Mouse (Mus musculus) heart, adult 18-20 months (tissue): ENCODE data around the gene Rfx2. TPM values are rescaled to one million over a fixed set of nuclear protein-coding genes. Genes with fewer than 3 reads are reported as not detected.

ENCODE experiments used
- DNase-seq, 2 experiments: peaks; one replicate each; pipeline ENCODE4 v3.0.0; 2021 to 2022; ENCODE audit warnings: mixed read lengths in 1 of 2
- total RNA-seq, 2 experiments: library from RNA; stranded (reverse); gene quantifications; 2 replicates each; pipeline ENCODE4 v1.2.3; 2021

Gene Rfx2
- total RNA-seq, 2 experiments from 2014 or later, result 2.5 to 3.1 TPM

DNA sequence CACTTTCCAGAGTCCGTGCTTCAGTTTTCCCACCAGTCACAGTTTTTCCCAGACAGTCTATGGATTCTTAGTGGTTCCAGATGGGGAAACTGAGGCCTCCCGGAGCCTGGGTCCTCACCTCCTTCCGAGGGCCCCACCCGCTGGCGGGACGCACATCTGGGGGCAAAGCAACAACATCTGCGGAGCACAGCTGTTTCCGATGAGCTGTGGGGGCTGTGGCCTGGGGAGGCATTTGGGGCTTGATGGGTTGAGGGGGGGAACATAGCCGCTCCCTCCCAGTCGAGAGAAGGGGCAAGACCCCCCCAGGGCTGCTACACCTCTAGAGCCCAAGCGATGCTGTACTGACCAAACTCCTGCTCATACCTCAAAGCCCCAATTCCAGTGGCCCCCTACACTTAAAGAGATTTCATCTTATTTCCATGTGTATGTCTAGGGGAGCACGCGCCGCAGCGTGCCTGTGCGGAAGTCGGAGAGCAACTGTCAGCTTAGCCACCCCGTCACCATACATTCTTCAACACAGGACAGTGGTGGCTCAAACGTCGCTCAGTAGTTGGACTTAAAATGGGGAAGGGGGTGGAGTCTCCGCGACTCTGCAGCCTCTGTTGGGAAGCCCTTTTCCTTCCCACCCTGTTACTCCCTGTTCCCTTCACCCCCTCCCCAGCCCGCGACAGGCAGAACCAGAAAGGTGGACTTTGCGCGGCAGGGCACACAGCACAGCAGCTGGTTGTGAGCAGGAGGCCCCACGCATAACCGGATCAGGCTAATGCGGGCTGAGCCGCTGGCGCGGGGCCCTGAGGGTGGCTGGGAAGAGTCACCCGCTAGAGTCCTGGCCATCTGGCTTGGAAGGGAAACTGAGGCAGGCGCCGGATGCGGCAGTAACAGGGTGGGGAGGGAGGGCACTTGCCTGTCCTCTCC, 76.3 kb downstream of the Rfx2 start:
- no peak for DNase-seq

GRCm38 (mm10) chr17:56753452-56753851, 77.4 kb downstream of the Rfx2 start:
- DNase-seq, result no peak

- DNase-seq, result no peak
These were observed 79.3 kb downstream of the Rfx2 start for GRCm38 (mm10) chr17:56751404-56752072.

DNA sequence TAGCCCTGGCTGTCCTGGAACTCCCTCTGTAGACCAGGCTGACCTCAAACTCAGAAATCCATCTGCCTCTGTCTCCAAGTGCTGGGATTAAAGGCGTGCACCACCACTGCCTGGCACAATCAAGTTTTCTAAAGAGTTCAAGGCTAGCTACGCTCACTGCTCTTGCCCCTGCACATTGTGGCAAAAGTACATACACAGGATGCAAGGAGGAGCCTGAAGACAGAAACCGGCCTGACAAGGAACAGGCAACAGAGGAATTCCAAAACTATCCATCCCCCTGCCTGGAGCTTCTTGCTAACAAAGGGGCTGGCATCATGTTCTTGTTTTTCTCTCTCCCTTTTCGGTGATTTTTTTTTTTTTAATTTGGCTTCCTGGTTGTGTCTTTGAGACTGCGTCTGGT, 86.6 kb downstream of the Rfx2 start:
- DNase-seq, result no peak

DNA sequence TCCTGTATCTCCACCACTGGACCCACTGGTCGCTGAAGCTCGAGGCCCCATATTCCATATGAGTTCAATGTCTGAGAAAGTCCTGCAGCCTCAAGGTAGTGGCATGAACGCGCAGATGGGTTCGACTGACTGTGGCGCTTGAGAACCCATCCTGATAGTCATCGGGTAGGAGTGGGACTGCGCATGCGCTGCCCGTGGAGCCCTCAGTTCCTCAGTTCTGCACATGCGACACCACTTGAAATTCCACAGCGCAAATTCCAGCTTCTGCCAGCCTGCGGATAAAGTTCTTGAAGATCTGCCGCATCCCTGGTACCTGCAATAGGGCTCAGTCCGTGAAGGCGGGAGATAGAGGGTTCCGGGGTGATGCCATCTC, 90.0 kb downstream of the Rfx2 start:
- no peak for DNase-seq

DNA sequence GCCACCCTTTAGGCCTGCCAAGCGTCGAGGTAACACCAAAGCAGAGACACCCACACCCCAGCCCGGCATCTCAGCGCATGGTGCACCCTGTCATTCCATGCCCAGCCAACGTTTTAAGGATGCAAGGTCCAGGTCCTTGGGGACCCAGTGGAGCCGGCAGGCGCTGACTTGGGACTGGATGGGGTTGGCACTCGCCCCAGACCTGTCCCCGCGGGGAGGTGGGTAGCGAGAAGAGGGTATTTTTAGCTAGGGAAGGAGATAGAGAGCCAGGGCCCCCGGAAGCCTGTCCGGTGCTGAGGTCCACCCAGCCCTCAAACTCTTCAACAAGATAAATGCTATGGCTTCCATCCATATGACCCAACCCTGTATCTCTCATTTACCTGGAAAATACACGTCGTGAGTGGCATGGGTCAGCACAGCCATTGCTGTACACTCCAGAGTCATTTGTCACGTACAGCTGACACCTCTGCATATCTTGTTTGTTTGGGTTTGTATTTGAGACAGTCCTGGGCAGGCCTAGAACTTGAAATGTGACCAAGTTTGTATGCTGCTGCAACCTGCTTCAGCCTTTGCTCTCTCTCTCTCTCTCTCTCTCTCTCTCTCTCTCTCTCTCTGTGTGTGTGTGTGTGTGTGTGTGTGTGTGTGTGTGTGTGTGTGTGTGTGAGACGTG, 90.6 kb downstream of the Rfx2 start:
- DNase-seq, result peak in 1 of 2 experiments; percentile 45

DNA sequence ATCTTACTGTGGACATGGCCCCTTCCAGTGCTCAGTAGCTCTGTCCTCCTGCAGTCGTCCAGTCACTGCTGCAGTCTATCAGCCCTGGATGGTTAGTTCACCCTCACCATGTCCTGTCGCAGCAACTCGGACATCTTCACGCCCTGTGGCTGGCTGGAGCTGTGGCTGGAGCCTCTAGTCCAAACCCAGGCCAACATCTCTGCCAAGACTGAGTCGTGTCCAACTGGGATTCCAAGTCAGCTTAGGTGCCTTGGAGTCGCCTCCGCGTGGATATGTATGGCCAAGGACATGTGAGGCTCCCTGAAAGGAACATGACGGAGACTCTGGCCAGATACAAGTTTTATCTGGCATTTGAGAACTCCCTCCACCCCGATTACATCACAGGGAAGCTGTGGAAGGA, 92.6 kb downstream of the Rfx2 start:
- DNase-seq, result no peak

- no peak for DNase-seq
These were observed 94.3 kb downstream of the Rfx2 start for GRCm38 (mm10) chr17:56736534-56736933.

DNA sequence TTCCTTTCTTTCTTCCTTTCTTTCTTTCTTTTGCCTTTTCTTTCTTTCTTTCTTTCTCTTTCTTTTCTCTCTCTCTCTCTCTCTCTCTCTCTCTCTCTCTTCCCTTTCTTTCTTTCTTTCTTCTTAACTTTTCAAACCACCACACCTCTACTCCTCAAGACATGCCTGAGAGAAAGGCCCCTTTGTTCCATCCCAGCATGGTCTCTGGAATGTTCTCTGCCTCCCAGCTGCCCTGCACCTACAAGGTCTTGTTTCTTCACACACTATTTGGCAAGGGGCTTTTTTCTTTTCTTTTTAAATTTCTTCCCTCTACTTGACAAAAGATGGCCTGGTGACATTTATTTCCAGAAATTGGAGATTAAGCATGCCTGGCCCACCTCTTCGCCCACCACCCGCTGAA, 101.2 kb downstream of the Rfx2 start:
- no peak for DNase-seq

DNA sequence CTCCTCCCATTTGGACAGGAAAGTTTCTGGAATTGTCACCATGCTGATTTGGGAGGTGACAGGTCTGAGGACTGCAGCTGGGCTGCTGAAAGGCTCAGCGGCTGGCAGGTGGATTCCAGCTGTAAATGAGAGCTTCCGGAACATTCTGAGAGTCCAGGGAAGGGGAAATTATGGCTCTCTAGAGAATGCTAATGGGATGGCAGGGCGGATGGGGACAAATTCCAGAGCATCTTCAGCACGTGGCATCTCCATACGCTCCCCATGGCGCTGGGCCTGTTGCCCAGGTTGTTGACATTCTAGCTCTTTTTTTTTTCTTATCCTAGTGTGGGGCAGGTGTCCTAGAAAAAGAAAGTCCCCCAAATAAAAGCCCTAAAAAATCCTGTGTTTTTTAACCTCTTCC, 101.7 kb downstream of the Rfx2 start:
- peak in 1 of 2 experiments; percentile 9 for DNase-seq

DNA sequence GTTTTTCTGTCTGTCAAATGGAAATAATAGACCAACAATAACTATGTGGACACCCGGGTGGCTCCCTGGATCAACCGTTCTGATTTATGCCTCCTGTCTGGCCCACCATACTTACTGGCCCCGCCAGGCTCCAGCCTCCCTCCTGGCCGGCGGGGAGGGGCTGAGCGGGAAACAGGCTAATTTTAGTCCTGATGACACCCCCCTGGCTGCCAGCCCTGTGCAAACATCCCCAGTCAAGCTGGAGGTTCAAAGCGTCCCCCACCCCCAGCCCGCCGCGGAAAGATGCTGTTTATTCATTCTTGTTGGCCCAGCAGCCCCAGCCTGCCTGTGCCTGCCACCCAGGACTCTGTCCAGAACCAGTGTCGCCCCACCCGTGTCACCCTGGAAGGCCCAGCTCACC, 102.7 kb downstream of the Rfx2 start:
- peak in 1 of 2 experiments; percentile 27 for DNase-seq

DNA sequence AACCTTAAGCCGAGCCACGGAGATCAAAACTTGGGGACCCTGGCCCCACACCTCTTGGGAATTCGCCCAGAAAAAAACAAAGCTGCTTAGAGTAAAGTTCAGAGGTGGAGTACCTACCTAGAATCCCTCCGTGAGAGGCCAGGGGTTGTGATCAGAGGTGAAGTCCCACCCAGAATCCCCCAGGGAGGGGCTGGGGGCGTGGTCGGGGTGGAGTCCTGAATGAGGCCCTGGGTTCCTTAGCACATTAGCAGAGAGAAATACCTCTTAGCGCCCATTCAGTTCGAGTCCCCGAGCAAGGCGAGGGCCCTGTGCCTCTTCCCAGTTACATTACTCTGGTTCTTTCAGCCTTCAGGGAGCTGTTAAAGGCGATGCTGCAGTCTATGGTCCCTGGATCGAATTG, 103.2 kb downstream of the Rfx2 start:
- peak in 1 of 2 experiments; percentile 8 for DNase-seq

DNA sequence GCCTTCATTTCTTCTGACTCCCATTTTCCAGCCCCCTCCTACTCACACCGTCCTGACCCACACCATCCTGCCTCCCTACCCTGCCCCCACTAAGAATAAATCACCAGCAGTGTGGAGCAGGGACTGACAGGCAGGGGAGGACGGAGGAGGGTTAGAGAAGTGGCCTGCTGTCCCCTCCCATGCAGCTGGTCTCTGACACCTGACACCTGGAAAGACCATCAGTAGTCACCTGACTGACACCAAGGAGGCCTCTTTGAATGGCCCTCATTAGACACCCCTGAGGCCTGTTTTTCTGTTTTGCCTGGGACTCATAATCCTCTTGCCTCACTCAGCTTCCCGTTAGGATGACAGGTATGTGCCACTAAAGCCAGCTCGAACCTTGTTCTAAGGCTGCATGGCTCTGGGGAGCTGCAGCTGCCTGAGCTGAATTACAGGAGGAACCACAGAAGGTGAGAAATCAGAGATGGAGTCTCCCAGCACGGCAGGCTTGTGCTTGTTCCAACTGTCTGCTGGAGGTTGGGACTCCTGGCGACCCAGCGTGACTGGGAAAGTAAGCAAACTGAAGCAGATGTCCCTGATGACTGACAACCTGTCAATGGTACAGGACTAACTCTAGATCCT, 103.7 kb downstream of the Rfx2 start:
- peak in 1 of 2 experiments; percentile 8 for DNase-seq

Other genes with a start within 250 kb of the Rfx2 start
- gene Safb2, start 246.4 kb downstream of the Rfx2 start, total RNA-seq, result 10 to 100 TPM; 36.0 to 41.9 TPM
- 10 to 100 TPM; 59.6 to 68.5 TPM for gene Safb, start 246.2 kb downstream of the Rfx2 start, total RNA-seq
- 100 to 1,000 TPM; 341 TPM for gene 2410015M20Rik, start 221.2 kb downstream of the Rfx2 start, total RNA-seq
- gene Rpl36, start 217.6 kb downstream of the Rfx2 start, total RNA-seq, result 100 to 1,000 TPM; 760 to 782 TPM
- gene Lonp1, start 204.1 kb downstream of the Rfx2 start, total RNA-seq, result 100 to 1,000 TPM; 125 to 130 TPM
- under 1 TPM in 1 of 2 experiments, not detected in 1; 0.10 TPM for gene Catsperd, start 202.9 kb downstream of the Rfx2 start, total RNA-seq
- gene Ranbp3, start 157.7 kb downstream of the Rfx2 start, total RNA-seq, result 10 to 100 TPM; 33.8 to 35.7 TPM
- 100 to 1,000 TPM; 844 to 954 TPM for gene Ndufa11, start 113.2 kb downstream of the Rfx2 start, total RNA-seq
- gene Vmac, start 113.0 kb downstream of the Rfx2 start, total RNA-seq, result 1 to 10 TPM; 3.3 to 4.5 TPM
- gene Nrtn, start 73.5 kb downstream of the Rfx2 start, total RNA-seq, result 10 to 100 TPM; 25.1 to 32.1 TPM
- gene Dus3l, start 66.3 kb downstream of the Rfx2 start, total RNA-seq, result 10 to 100 TPM; 15.3 to 16.1 TPM
- under 1 TPM in 1 of 2 experiments, not detected in 1; 0.32 TPM for gene Prr22, start 60.8 kb downstream of the Rfx2 start, total RNA-seq
- gene Acsbg2, start 43.4 kb upstream of the Rfx2 start, total RNA-seq, result not detected
- not detected for gene 1700061G19Rik, start 44.5 kb upstream of the Rfx2 start, total RNA-seq
- 10 to 100 TPM; 24.3 to 25.9 TPM for gene Mllt1, start 104.4 kb upstream of the Rfx2 start, total RNA-seq
- not detected for gene Acer1, start 151.1 kb upstream of the Rfx2 start, total RNA-seq
- gene Clpp, start 159.3 kb upstream of the Rfx2 start, total RNA-seq, result 10 to 100 TPM; 80.9 to 83.1 TPM
- gene Alkbh7, start 166.3 kb upstream of the Rfx2 start, total RNA-seq, result 10 to 100 TPM; 72.4 to 78.0 TPM
- gene Pspn, start 169.0 kb upstream of the Rfx2 start, total RNA-seq, result not detected
- 10 to 100 TPM; 22.6 to 23.0 TPM for gene Gtf2f1, start 180.3 kb upstream of the Rfx2 start, total RNA-seq
- gene Gm17949, start 180.5 kb upstream of the Rfx2 start, total RNA-seq, result not detected
- 10 to 100 TPM; 38.3 to 42.5 TPM for gene Khsrp, start 200.5 kb upstream of the Rfx2 start, total RNA-seq
- gene Slc25a41, start 210.6 kb upstream of the Rfx2 start, total RNA-seq, result not detected
- under 1 TPM in 1 of 2 experiments, not detected in 1; 0.95 TPM for gene Crb3, start 228.1 kb upstream of the Rfx2 start, total RNA-seq
- gene Slc25a23, start 228.8 kb upstream of the Rfx2 start, total RNA-seq, result 10 to 100 TPM; 58.9 to 62.5 TPM
- gene Dennd1c, start 247.5 kb upstream of the Rfx2 start, total RNA-seq, result 1 to 10 TPM in 1 of 2 experiments, under 1 TPM in 1; 0.60 to 3.0 TPM